Comparison of ENCODE assay signal across 32 mouse cellular contexts in genomic region chr17:73453646-73454045, GRCm38 (mm10). TPM values are rescaled to one million over a fixed set of nuclear protein-coding genes. Genes with fewer than 3 reads are reported as not detected.
DNase-seq lines count a peak whose midpoint lies in the region; ATAC-seq and TF ChIP-seq lines count a peak whose summit lies in the region.
"Had no signal": no experiment of that assay in that cellular context is flagged by ENCODE, and none has a peak within 500 bp of the region (broad histone marks: within the 10 kb centered on the region; RNA-seq: fewer than 3 reads in every experiment).

No protein-coding gene starts in this region.

- H3K4me2 ChIP-seq in hindbrain, embryonic 14.5 days (replicated peaks): no peak overlapping the region
- H3K4me2 ChIP-seq in hindbrain, embryonic 13.5 days: no peak overlapping the region
- H3K4me2 ChIP-seq in midbrain, postnatal 0 days (ENCODE audit: low read depth, low read length, poor library complexity, severe bottlenecking): no peak overlapping the region
- H3K4me2 ChIP-seq: heart, embryonic 12.5 days; limb, embryonic 12.5 days; liver, embryonic 15.5 days; lung, embryonic 14.5 days; midbrain, embryonic 11.5 days had no signal

- no peak for ATAC-seq in hindbrain, embryonic 14.5 days (ENCODE audit: low FRiP score)
- no peak for ATAC-seq in hindbrain, embryonic 13.5 days (ENCODE audit: low FRiP score)
- ATAC-seq in midbrain, postnatal 0 days (ENCODE audit: low FRiP score): no peak
- ATAC-seq: hindbrain, embryonic 16.5 days; intestine, embryonic 16.5 days had no signal

- no peak overlapping the region for H3K4me3 ChIP-seq in hindbrain, embryonic 14.5 days (replicated peaks; ENCODE audit: low read length)
- H3K4me3 ChIP-seq in hindbrain, embryonic 13.5 days: no peak overlapping the region
- H3K4me3 ChIP-seq in midbrain, postnatal 0 days (ENCODE audit: low read depth, low read length): no peak overlapping the region
- no peak overlapping the region for H3K4me3 ChIP-seq in midbrain, embryonic 10.5 days
- H3K4me3 ChIP-seq: heart, adult 2 months; heart, embryonic 12.5 days; left cerebral cortex, adult 2 months; limb, embryonic 12.5 days; liver, embryonic 15.5 days had no signal

- H3K27me3 ChIP-seq in hindbrain, embryonic 14.5 days (ENCODE audit: control insufficient read depth, insufficient read depth, low read length): no peaks in the 10 kb centered on the region
- H3K27me3 ChIP-seq in hindbrain, embryonic 13.5 days: no peaks in the 10 kb centered on the region
- no peaks in the 10 kb centered on the region for H3K27me3 ChIP-seq in midbrain, postnatal 0 days (ENCODE audit: insufficient read depth, low read length)
- H3K27me3 ChIP-seq in midbrain, embryonic 10.5 days (ENCODE audit: low read depth, poor library complexity, severe bottlenecking): no peaks in the 10 kb centered on the region
- H3K27me3 ChIP-seq: heart, embryonic 12.5 days; limb, embryonic 12.5 days; liver, embryonic 15.5 days had no signal

- no peak overlapping the region for H3K27ac ChIP-seq in hindbrain, embryonic 14.5 days
- H3K27ac ChIP-seq in hindbrain, embryonic 13.5 days: no peak overlapping the region
- no peak overlapping the region for H3K27ac ChIP-seq in midbrain, postnatal 0 days (ENCODE audit: low read depth, low read length)
- no peak overlapping the region for H3K27ac ChIP-seq in midbrain, embryonic 10.5 days (replicated peaks)
- H3K27ac ChIP-seq: heart, adult 2 months; kidney, postnatal 0 days; left cerebral cortex, adult 2 months; limb, embryonic 12.5 days; liver, embryonic 15.5 days had no signal

- H3K4me1 ChIP-seq in hindbrain, embryonic 14.5 days (replicated peaks; ENCODE audit: control insufficient read depth, insufficient read depth, low read length): no peaks in the 10 kb centered on the region
- no peaks in the 10 kb centered on the region for H3K4me1 ChIP-seq in hindbrain, embryonic 13.5 days (replicated peaks)
- H3K4me1 ChIP-seq in midbrain, postnatal 0 days (ENCODE audit: insufficient read depth, low read length): no peaks in the 10 kb centered on the region
- no peaks in the 10 kb centered on the region for H3K4me1 ChIP-seq in midbrain, embryonic 10.5 days
- H3K4me1 ChIP-seq: heart, embryonic 12.5 days; limb, embryonic 12.5 days; liver, embryonic 15.5 days had no signal

- H3K9me3 ChIP-seq in hindbrain, embryonic 14.5 days (ENCODE audit: control insufficient read depth, low read length): no peaks in the 10 kb centered on the region
- H3K9me3 ChIP-seq in hindbrain, embryonic 13.5 days: no peaks in the 10 kb centered on the region
- no peaks in the 10 kb centered on the region for H3K9me3 ChIP-seq in midbrain, postnatal 0 days (ENCODE audit: low read length)
- no peaks in the 10 kb centered on the region for H3K9me3 ChIP-seq in midbrain, embryonic 10.5 days (replicated peaks)
- H3K9me3 ChIP-seq: heart, embryonic 12.5 days; limb, embryonic 12.5 days; liver, embryonic 15.5 days had no signal

- DNase-seq in hindbrain, embryonic 14.5 days (ENCODE audit: low spot score): peak; percentile 40
- peak; percentile 19 for DNase-seq in midbrain, postnatal 0 days (ENCODE audit: low spot score)
- no peak for DNase-seq in midbrain, embryonic 10.5 days (ENCODE audit: low spot score)
- peak; percentile 24 for DNase-seq in brain, embryonic 18.5 days (ENCODE audit: low read depth, low spot score)
- no peak for DNase-seq in thymus, postnatal 10 days (ENCODE audit: low spot score in 2 of 2)
- no peak for DNase-seq in spleen, postnatal 14 days (ENCODE audit: low spot score in 2 of 2)
- DNase-seq: adrenal gland, adult 8-10 months; cerebellum, adult 2 months; cerebellum, postnatal 14 days; heart, adult 2 months; heart, postnatal 4 days; kidney, adult 8-10 months; kidney, postnatal 4 days; lung, embryonic 14.5 days; lung, postnatal 14 days had no signal

- TF ChIP-seq CTCF in midbrain, postnatal 0 days (IDR thresholded peaks at IDR 0.05): no peak

- WGBS in hindbrain, embryonic 14.5 days: 44% methylated on average over 3 of the region's 3 CpGs
- 68% methylated on average over 3 of the region's 3 CpGs for WGBS in hindbrain, embryonic 13.5 days
- 62% methylated on average over 3 of the region's 3 CpGs for WGBS in midbrain, postnatal 0 days
- WGBS in midbrain, embryonic 10.5 days: 86% methylated on average over 3 of the region's 3 CpGs

- H3K9ac ChIP-seq in hindbrain, embryonic 14.5 days: no peak overlapping the region
- no peak overlapping the region for H3K9ac ChIP-seq in hindbrain, embryonic 13.5 days
- no peak overlapping the region for H3K9ac ChIP-seq in midbrain, postnatal 0 days (replicated peaks; ENCODE audit: low read length, poor library complexity, severe bottlenecking)
- H3K9ac ChIP-seq: heart, embryonic 12.5 days; limb, embryonic 12.5 days; liver, embryonic 15.5 days; lung, embryonic 14.5 days had no signal

- no peaks in the 10 kb centered on the region for H3K36me3 ChIP-seq in hindbrain, embryonic 14.5 days (replicated peaks; ENCODE audit: control insufficient read depth, insufficient read depth)
- H3K36me3 ChIP-seq in hindbrain, embryonic 13.5 days: no peaks in the 10 kb centered on the region
- no peaks in the 10 kb centered on the region for H3K36me3 ChIP-seq in midbrain, postnatal 0 days (ENCODE audit: insufficient read depth, low read length)
- H3K36me3 ChIP-seq in midbrain, embryonic 10.5 days: no peaks in the 10 kb centered on the region
- H3K36me3 ChIP-seq: G1E; heart, embryonic 12.5 days; limb, embryonic 12.5 days; liver, embryonic 15.5 days had no signal

RNA-seq across cellular contexts. Expression of gene Capn13, which starts 53.0 kb away (rescaled TPM):
- 0.12 TPM in 1 of 2 replicates, not detected in the other for polyA plus RNA-seq in hindbrain, embryonic 14.5 days (2014; fragmentation: Nextera tagmentation; extraction: Ambion mirVana)
- not detected in 2 replicates for polyA plus RNA-seq in hindbrain, embryonic 13.5 days (2015; fragmentation: Nextera tagmentation; extraction: Ambion mirVana)
- total RNA-seq in midbrain, postnatal 0 days (2014; rRNA removed): not detected in 2 replicates
- 0.09 TPM in 1 of 2 replicates, not detected in the other for polyA plus RNA-seq in midbrain, postnatal 0 days (2015; fragmentation: Nextera tagmentation; extraction: Ambion mirVana)
- polyA plus RNA-seq in midbrain, embryonic 10.5 days (2016; fragmentation: Nextera tagmentation; extraction: Ambion mirVana): not detected in 2 replicates
- total RNA-seq: adrenal gland, adult 8-10 months; G1E; gastrocnemius, adult 8-10 months; gastrocnemius, postnatal 4 days; heart, adult 2 months; heart, postnatal 4 days; layer of hippocampus, postnatal 14 days; left cerebral cortex, adult 2 months; left cerebral cortex, postnatal 25 days had no signal
- polyA plus RNA-seq: cortical plate, adult 2 months; embryonic facial prominence, embryonic 11.5 days; G1E; heart, embryonic 12.5 days; heart, postnatal 0 days; limb, embryonic 12.5 days; liver, embryonic 15.5 days; lung, embryonic 14.5 days; midbrain, embryonic 11.5 days had no signal

Comparison
In these comparisons a context has a peak if more than half of its experiments do, and no peak if none do; other contexts are left out.
1. DNase-seq: peak in hindbrain, embryonic 14.5 days (single experiment), midbrain, postnatal 0 days (single experiment) and brain, embryonic 18.5 days (single experiment); none in midbrain, embryonic 10.5 days (single experiment), thymus, postnatal 10 days (0 of 2) and spleen, postnatal 14 days (0 of 2).